Mouse (Mus musculus) embryonic facial prominence, embryonic 14.5 days (tissue): ENCODE data around the gene Cntnap5c. TPM values are rescaled to one million over a fixed set of nuclear protein-coding genes. Genes with fewer than 3 reads are reported as not detected.
"Not testable (repeated sequence)": the region's sequence is repeated elsewhere in the genome, so short reads cannot be mapped to it uniquely, and the experiment has no call there.

ENCODE experiments used
- ATAC-seq: fragments of 200-750 bp; cut with Nextera tagmentation; 2 replicates; pipeline ENCODE4 v1.8.0; 2017; ENCODE audit warnings: low read depth, moderate number of reproducible peaks, moderate TSS enrichment
- DNase-seq: peaks from one replicate; pipeline ENCODE4 v3.0.0-alpha.2; 2015; ENCODE audit warnings: low spot score
- H3K27ac ChIP-seq: fragments of 300-500 bp; sonication (generic); replicated peaks from 2 replicates; pipeline ENCODE4 v1.5.1; 2014; ENCODE audit warnings: low read depth, mild to moderate bottlenecking, low read length, moderate library complexity
- H3K27me3 ChIP-seq: fragments of 300-500 bp; sonication (generic); replicated peaks from 2 replicates; pipeline ENCODE4 v1.6.1; 2014; ENCODE audit warnings: low read length; ENCODE audit not compliant: control insufficient read depth, insufficient read depth
- H3K36me3 ChIP-seq: fragments of 300-500 bp; sonication (generic); 2 replicates; pipeline ENCODE4 v1.6.1; 2014; ENCODE audit warnings: low read length, mixed read lengths; ENCODE audit not compliant: control insufficient read depth, insufficient read depth
- H3K4me1 ChIP-seq: fragments of 300-500 bp; sonication (generic); 2 replicates; pipeline ENCODE4 v1.6.1; 2014; ENCODE audit warnings: antibody characterized with exemption, low read length; ENCODE audit not compliant: control insufficient read depth, insufficient read depth
- H3K4me2 ChIP-seq: fragments of 300-500 bp; sonication (generic); 2 replicates; pipeline ENCODE4 v1.6.1; 2014; ENCODE audit warnings: low read depth, mild to moderate bottlenecking, low read length, moderate library complexity, mixed read lengths
- H3K4me3 ChIP-seq: fragments of 300-500 bp; sonication (generic); 2 replicates; pipeline ENCODE4 v1.5.1; 2014; ENCODE audit warnings: low read depth, mild to moderate bottlenecking, low read length
- H3K9ac ChIP-seq: fragments of 300-500 bp; sonication (generic); 2 replicates; pipeline ENCODE4 v1.6.1; 2014; ENCODE audit warnings: low read depth, mild to moderate bottlenecking, low read length, moderate library complexity, mixed read lengths
- H3K9me3 ChIP-seq: fragments of 300-500 bp; sonication (generic); 2 replicates; pipeline ENCODE4 v1.6.1; 2016; ENCODE audit warnings: low read length; ENCODE audit not compliant: control insufficient read depth
- WGBS: fragments of 180-500 bp; shearing (Covaris S2); extraction: QIAGEN DNeasy Blood & Tissue Kit; methylation state at CpG from one replicate; pipeline ENCODE4 v1.1.7; 2014; 5-methylcytosine and 5-hydroxymethylcytosine counted together
- polyA plus RNA-seq: library from polyadenylated mRNA; unstranded; fragments of >200 nt; fragmentation: Nextera tagmentation; extraction: Ambion mirVana; gene quantifications from 2 replicates; pipeline ENCODE4 v1.2.1, GENCODE M21; 2014

Cntnap5c gene
- polyA plus RNA-seq, 1 experiment from 2014 or later: 0.10 TPM

GRCm38 (mm10) chr17:57799414-57799985 lies 30.1 kb downstream of the Cntnap5c start:
- Histone ChIP-seq H3K4me1 (no peaks in the 10 kb centered on the region), H3K36me3 (no peaks in the 10 kb centered on the region), H3K9ac (no peak overlapping the region), H3K27me3 (no peaks in the 10 kb centered on the region), H3K4me3 (no peak overlapping the region), H3K9me3 (no peaks in the 10 kb centered on the region), H3K4me2 (no peak overlapping the region), H3K27ac (no peak overlapping the region)
- DNase-seq: no peak
- 73% methylated on average over 3 of the region's 3 CpGs for WGBS
- ATAC-seq: no peak

GRCm38 (mm10) chr17:57801180-57801579 lies 31.8 kb downstream of the Cntnap5c start:
- Histone ChIP-seq H3K27ac (no peak overlapping the region), H3K27me3 (no peaks in the 10 kb centered on the region)
- WGBS: 64% methylated on average over 1 of the region's 1 CpGs

GRCm38 (mm10) chr17:57837090-57837971 lies 68.0 kb downstream of the Cntnap5c start:
- Histone ChIP-seq H3K27me3 (no peaks in the 10 kb centered on the region), H3K4me3 (no peak overlapping the region), H3K36me3 (no peaks in the 10 kb centered on the region), H3K9ac (no peak overlapping the region), H3K4me1 (no peaks in the 10 kb centered on the region), H3K4me2 (no peak overlapping the region), H3K27ac (no peak overlapping the region), H3K9me3 (no peaks in the 10 kb centered on the region)
- ATAC-seq: no peak
- DNase-seq: no peak

More at GRCm38 (mm10) chr17:57801180-57801579, 31.8 kb downstream of the Cntnap5c start:
- DNase-seq (no peak), ATAC-seq (no peak)
- Histone ChIP-seq H3K9ac (no peak overlapping the region), H3K4me2 (no peak overlapping the region), H3K9me3 (no peaks in the 10 kb centered on the region), H3K36me3 (no peaks in the 10 kb centered on the region), H3K4me3 (no peak overlapping the region), H3K4me1 (no peaks in the 10 kb centered on the region)

- not testable (repeated sequence) for H3K4me1 ChIP-seq, H3K9me3 ChIP-seq, H3K9ac ChIP-seq, H3K27ac ChIP-seq, H3K4me2 ChIP-seq, H3K36me3 ChIP-seq, H3K27me3 ChIP-seq, H3K4me3 ChIP-seq, DNase-seq, ATAC-seq
- no CpG with 5 or more reads among the region's 4 CpGs for WGBS
Measured at GRCm38 (mm10) chr17:57855811-57856210, 86.4 kb downstream of the Cntnap5c start.

- H3K4me1 ChIP-seq: no peaks in the 10 kb centered on the region
Measured at GRCm38 (mm10) chr17:57865996-57866395, 96.6 kb downstream of the Cntnap5c start.

GRCm38 (mm10) chr17:57887742-57888389 lies 118.5 kb downstream of the Cntnap5c start:
- DNase-seq: no peak
- ATAC-seq: no peak
- no peak overlapping the region for H3K4me3 ChIP-seq
- no peaks in the 10 kb centered on the region for H3K9me3 ChIP-seq
- no peak overlapping the region for H3K4me2 ChIP-seq
- no peak overlapping the region for H3K27ac ChIP-seq
- no peak overlapping the region for H3K9ac ChIP-seq
- no peaks in the 10 kb centered on the region for H3K36me3 ChIP-seq
- WGBS: 78% methylated on average over 4 of the region's 4 CpGs
- H3K4me1 ChIP-seq: no peaks in the 10 kb centered on the region
- no peaks in the 10 kb centered on the region for H3K27me3 ChIP-seq

More at GRCm38 (mm10) chr17:57865996-57866395, 96.6 kb downstream of the Cntnap5c start:
- DNase-seq (no peak), ATAC-seq (no peak)
- Histone ChIP-seq H3K27me3 (no peaks in the 10 kb centered on the region), H3K36me3 (no peaks in the 10 kb centered on the region), H3K4me3 (no peak overlapping the region), H3K9me3 (no peaks in the 10 kb centered on the region), H3K4me2 (no peak overlapping the region), H3K9ac (no peak overlapping the region), H3K27ac (no peak overlapping the region)

- no peak overlapping the region for H3K27ac ChIP-seq
- no peaks in the 10 kb centered on the region for H3K9me3 ChIP-seq
- H3K4me3 ChIP-seq: no peak overlapping the region
- no peak overlapping the region for H3K9ac ChIP-seq
- ATAC-seq: no peak
- no peaks in the 10 kb centered on the region for H3K27me3 ChIP-seq
- DNase-seq: no peak
- no peak overlapping the region for H3K4me2 ChIP-seq
- H3K36me3 ChIP-seq: no peaks in the 10 kb centered on the region
- no peaks in the 10 kb centered on the region for H3K4me1 ChIP-seq
Measured at GRCm38 (mm10) chr17:57911770-57912293, 142.5 kb downstream of the Cntnap5c start.

- DNase-seq: no peak
- Histone ChIP-seq H3K4me3 (no peak overlapping the region), H3K4me2 (no peak overlapping the region), H3K27me3 (no peaks in the 10 kb centered on the region), H3K9me3 (no peaks in the 10 kb centered on the region), H3K4me1 (no peaks in the 10 kb centered on the region), H3K36me3 (no peaks in the 10 kb centered on the region), H3K9ac (no peak overlapping the region), H3K27ac (no peak overlapping the region)
- ATAC-seq: no peak
- WGBS: 67% methylated on average over 3 of the region's 3 CpGs
Measured at GRCm38 (mm10) chr17:57984230-57984629, 214.9 kb downstream of the Cntnap5c start.
